Mouse (Mus musculus) heart, embryonic 10.5 days (tissue): ENCODE results near the gene Hist1h2aa. TPM values are rescaled to one million over a fixed set of nuclear protein-coding genes. Genes with fewer than 3 reads are reported as not detected.

Experiments
- DNase-seq: peaks from one replicate; pipeline ENCODE4 v3.0.0-alpha.2; 2017; ENCODE audit warnings: low spot score
- H3K27ac ChIP-seq: fragments of 300-500 bp; sonication (generic); 2 replicates; pipeline ENCODE4 v1.5.1; 2016; ENCODE audit warnings: mild to moderate bottlenecking
- H3K27me3 ChIP-seq: fragments of 300-500 bp; sonication (generic); 2 replicates; pipeline ENCODE4 v1.6.1; 2016; ENCODE audit warnings: mild to moderate bottlenecking; ENCODE audit not compliant: poor library complexity, insufficient read depth, severe bottlenecking
- H3K36me3 ChIP-seq: fragments of 300-500 bp; sonication (generic); 2 replicates; pipeline ENCODE4 v1.6.1; 2016; ENCODE audit warnings: mild to moderate bottlenecking, moderate library complexity
- H3K4me1 ChIP-seq: fragments of 300-500 bp; sonication (generic); 2 replicates; pipeline ENCODE4 v1.6.1; 2016; ENCODE audit warnings: mild to moderate bottlenecking
- H3K4me3 ChIP-seq: fragments of 300-500 bp; sonication (generic); 2 replicates; pipeline ENCODE4 v1.5.1; 2016; ENCODE audit warnings: mild to moderate bottlenecking, moderate library complexity
- H3K9me3 ChIP-seq: fragments of 300-500 bp; sonication (generic); 2 replicates; pipeline ENCODE4 v1.6.1; 2016; ENCODE audit warnings: mild to moderate bottlenecking, moderate library complexity
- WGBS: fragments of 180-500 bp; shearing (Covaris S2); methylation state at CpG from one replicate; pipeline ENCODE4 v1.1.7; 2016; 5-methylcytosine and 5-hydroxymethylcytosine counted together
- microRNA-seq: library from miRNA; unstranded; fragments of <30 nt; microRNA quantifications from one replicate; pipeline ENCODE4, GENCODE M21; 2017
- polyA plus RNA-seq: library from polyadenylated mRNA; unstranded; fragments of >200 nt; fragmentation: Nextera tagmentation; extraction: Ambion mirVana; gene quantifications from 2 replicates; pipeline ENCODE4 v1.2.1, GENCODE M21; 2016

Gene Hist1h2aa
- polyA plus RNA-seq, 1 experiment from 2014 or later = not detected

DNA sequence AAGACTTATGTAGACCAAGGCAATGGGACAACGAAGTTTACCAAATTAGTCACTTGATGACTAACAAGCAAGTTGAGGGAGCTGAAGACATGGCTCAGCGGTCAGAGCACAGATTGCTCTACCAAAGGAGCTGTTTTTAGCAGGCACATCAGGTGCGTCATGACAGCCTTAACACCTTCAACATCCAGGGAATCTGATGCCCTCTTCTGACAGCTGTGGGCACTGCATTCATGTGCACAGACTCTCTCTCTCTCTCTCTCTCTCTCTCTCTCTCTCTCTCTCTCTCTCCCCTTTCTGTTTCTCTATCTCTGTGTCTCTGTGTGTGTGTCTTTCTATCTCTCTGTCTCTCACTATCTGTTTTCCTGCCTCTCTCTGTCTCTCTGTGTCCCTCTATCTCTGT lies 16.7 kb downstream of the Hist1h2aa start:
- 61% methylated on average over 3 of the region's 3 CpGs for WGBS
- no peak for DNase-seq
- no peak overlapping the region for H3K27ac ChIP-seq
- H3K36me3 ChIP-seq = no peaks in the 10 kb centered on the region
- no peaks in the 10 kb centered on the region; the same call in 1 of the 2 replicates for H3K4me1 ChIP-seq
- no peak overlapping the region for H3K4me3 ChIP-seq
- H3K27me3 ChIP-seq = peaks cover 16% of the 10 kb centered on the region; the same call in 1 of the 2 replicates
- H3K9me3 ChIP-seq = no peaks in the 10 kb centered on the region

DNA sequence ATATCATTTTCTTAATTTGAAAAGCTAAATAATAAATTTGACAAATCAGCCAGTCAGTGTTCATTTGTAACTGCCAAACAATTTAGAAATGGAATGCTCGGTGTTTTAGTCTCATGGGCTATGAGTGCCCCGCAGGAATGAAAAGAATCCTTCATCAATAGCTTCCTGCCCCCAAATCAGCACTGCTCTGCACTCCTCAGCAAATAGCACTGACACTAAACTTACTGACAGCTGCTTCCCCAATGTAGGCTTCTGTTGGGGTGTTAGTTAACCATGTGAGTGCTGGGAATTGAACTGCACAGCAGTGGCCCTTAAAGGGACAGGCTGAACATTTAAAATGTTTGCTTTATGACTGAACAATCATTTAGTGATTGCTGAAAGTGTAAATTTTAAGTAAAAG lies 25.5 kb downstream of the Hist1h2aa start:
- no peak overlapping the region for H3K4me3 ChIP-seq
- no peaks in the 10 kb centered on the region for H3K9me3 ChIP-seq
- no peak overlapping the region for H3K27ac ChIP-seq
- H3K4me1 ChIP-seq = 0 out of 2 replicates have a peak, but pooled peaks cover 4% of the 10 kb centered on the region
- 20% methylated on average over 2 of the region's 2 CpGs for WGBS
- no peaks in the 10 kb centered on the region for H3K36me3 ChIP-seq
- H3K27me3 ChIP-seq = no peaks in the 10 kb centered on the region
- no peak for DNase-seq

DNA sequence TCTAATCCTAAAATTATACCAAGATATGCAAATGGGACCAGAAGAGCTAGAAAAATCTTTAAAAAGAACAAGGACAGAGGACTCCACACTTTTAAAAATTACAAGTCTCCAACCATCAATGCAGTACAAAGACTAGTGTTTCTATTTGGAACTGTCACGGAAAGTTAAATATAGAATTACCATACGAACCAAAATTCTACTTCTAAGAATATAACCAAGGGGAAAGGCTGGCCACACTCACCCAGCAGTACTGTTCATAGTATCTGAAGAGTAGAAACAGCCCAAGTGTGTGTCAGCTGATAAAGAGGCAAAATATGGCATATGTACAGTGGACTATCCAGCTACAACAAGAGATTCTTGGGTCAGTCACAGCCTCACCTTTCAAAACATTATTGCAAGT lies 30.6 kb downstream of the Hist1h2aa start:
- Histone ChIP-seq H3K27ac (no peak overlapping the region), H3K9me3 (no peaks in the 10 kb centered on the region), H3K4me3 (no peak overlapping the region), H3K27me3 (no peaks in the 10 kb centered on the region), H3K36me3 (no peaks in the 10 kb centered on the region), H3K4me1 (0 out of 2 replicates have a peak, but pooled peaks cover under 1% of the 10 kb centered on the region)
- WGBS = 50% methylated on average over 2 of the region's 2 CpGs
- no peak for DNase-seq

DNA sequence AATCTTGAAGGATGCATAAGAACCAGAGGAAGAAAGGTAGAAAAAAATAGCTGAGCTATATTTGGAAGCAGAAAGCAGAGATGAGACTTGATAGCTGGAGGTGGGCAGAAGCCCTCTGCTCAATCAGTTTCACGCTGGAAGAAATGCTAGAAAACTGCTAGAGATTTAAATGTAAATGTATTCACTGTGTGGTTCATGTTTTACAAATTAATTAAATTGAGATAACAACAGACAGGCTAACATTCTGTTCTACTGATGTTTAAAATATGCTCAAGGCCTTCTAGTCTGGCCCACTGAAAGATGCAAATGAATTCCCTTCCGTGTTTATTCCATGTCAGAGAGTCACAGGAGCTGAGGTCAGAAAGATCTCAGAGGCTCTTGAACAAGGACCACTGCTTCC lies 37.6 kb downstream of the Hist1h2aa start:
- WGBS = 65% methylated on average over 2 of the region's 2 CpGs
- no peaks in the 10 kb centered on the region for H3K36me3 ChIP-seq
- H3K9me3 ChIP-seq = no peaks in the 10 kb centered on the region

DNA sequence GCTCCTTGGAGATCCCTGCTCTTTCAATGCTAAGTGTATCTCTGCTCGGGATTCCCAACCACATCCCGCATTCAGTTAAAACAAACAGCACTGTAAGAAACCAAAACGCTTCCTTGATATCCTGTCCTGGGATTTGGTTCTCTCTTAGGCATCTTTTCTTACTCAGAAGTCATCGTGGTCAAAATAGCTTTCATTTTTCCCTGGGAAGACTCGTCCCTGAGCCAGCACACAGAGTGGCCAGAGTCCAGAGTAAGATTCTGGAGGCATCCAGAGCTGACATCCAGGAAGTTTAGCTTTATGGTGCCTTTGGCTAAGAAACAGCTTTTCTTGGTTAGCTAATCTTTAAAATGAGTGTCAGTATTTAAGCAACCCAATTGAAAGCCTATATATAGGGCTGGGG lies 38.0 kb downstream of the Hist1h2aa start:
- no peak for DNase-seq
- Histone ChIP-seq H3K4me3 (no peak overlapping the region), H3K27me3 (no peaks in the 10 kb centered on the region), H3K9me3 (no peaks in the 10 kb centered on the region), H3K4me1 (no peaks in the 10 kb centered on the region), H3K36me3 (no peaks in the 10 kb centered on the region), H3K27ac (no peak overlapping the region)
- WGBS = 66% methylated on average over 5 of the region's 5 CpGs

More for the DNA sequence above, 37.6 kb downstream of the Hist1h2aa start:
- Histone ChIP-seq H3K27ac (no peak overlapping the region), H3K27me3 (no peaks in the 10 kb centered on the region), H3K4me3 (no peak overlapping the region), H3K4me1 (no peaks in the 10 kb centered on the region)
- DNase-seq = no peak

Small RNA genes within 50 kb of the gene (microRNA-seq; reads per million reads assigned to microRNA genes)
- not detected for gene Gm44344

Other genes starting within 250 kb of the Hist1h2aa start
- gene Hist1h1t, start 238.6 kb upstream of the Hist1h2aa start, polyA plus RNA-seq = 0.24 TPM in 1 of 2 replicates, not detected in the other
- 3.2 and 3.3 TPM in 2 replicates for gene Hist1h4c, start 236.0 kb upstream of the Hist1h2aa start, polyA plus RNA-seq
- gene Hfe, start 223.6 kb upstream of the Hist1h2aa start, polyA plus RNA-seq = 5.2 and 8.3 TPM in 2 replicates
- 17.2 TPM in 2 replicates for gene Hist1h1c, start 195.7 kb upstream of the Hist1h2aa start, polyA plus RNA-seq
- 4.2 and 4.4 TPM in 2 replicates for gene Hist1h3c, start 188.9 kb upstream of the Hist1h2aa start, polyA plus RNA-seq
- 1.4 and 2.9 TPM in 2 replicates for gene Hist1h2bb, start 187.7 kb upstream of the Hist1h2aa start, polyA plus RNA-seq
- gene Hist1h2ab, start 183.3 kb upstream of the Hist1h2aa start, polyA plus RNA-seq = 16.1 and 23.3 TPM in 2 replicates
- gene Hist1h3b, start 182.2 kb upstream of the Hist1h2aa start, polyA plus RNA-seq = 2.6 and 3.2 TPM in 2 replicates
- 3.4 and 4.4 TPM in 2 replicates for gene Hist1h4b, start 177.4 kb upstream of the Hist1h2aa start, polyA plus RNA-seq
- 0.28 TPM in 1 of 2 replicates, not detected in the other for gene Hist1h4a, start 173.2 kb upstream of the Hist1h2aa start, polyA plus RNA-seq
- 2.0 and 3.2 TPM in 2 replicates for gene Hist1h3a, start 172.1 kb upstream of the Hist1h2aa start, polyA plus RNA-seq
- 1.2 and 1.4 TPM in 2 replicates for gene Hist1h1a, start 170.8 kb upstream of the Hist1h2aa start, polyA plus RNA-seq
- gene Trim38, start 164.5 kb upstream of the Hist1h2aa start, polyA plus RNA-seq = 0.14 TPM in 1 of 2 replicates, not detected in the other
- 0.09 TPM in 1 of 2 replicates, not detected in the other for gene Slc17a2, start 127.5 kb upstream of the Hist1h2aa start, polyA plus RNA-seq
- gene Slc17a3, start 95.0 kb upstream of the Hist1h2aa start, polyA plus RNA-seq = not detected in 2 replicates
- not detected in 2 replicates for gene Slc17a1, start 66.7 kb upstream of the Hist1h2aa start, polyA plus RNA-seq
- 0.10 TPM in 1 of 2 replicates, not detected in the other for gene Slc17a4, start 19.5 kb upstream of the Hist1h2aa start, polyA plus RNA-seq
- gene Hist1h2ba, start 306 bp upstream of the Hist1h2aa start, polyA plus RNA-seq = not detected in 2 replicates
- 0.13 and 0.23 TPM in 2 replicates for gene Scgn, start 56.8 kb downstream of the Hist1h2aa start, polyA plus RNA-seq